Mouse (Mus musculus) embryonic stem cell, embryonic (primary cell): ENCODE measurements around the gene Shank2.

Source experiments
- CTCF ChIA-PET, 4 experiments: fragments of 300-600 bp in 2 of 4; fragments of 350-600 bp in 2 of 4; sonication (Branson Sonifier 250); formaldehyde crosslinking; loops; one replicate each; lab custom pipeline; 2022; ENCODE audit warnings: inconsistent platforms in 2 of 4; lab: Charles Lee
- POLR2A ChIA-PET, 4 experiments: fragments of 300-600 bp in 2 of 4; fragments of 350-600 bp in 2 of 4; sonication (Branson Sonifier 250); formaldehyde crosslinking; loops; one replicate each; lab custom pipeline; 2022; ENCODE audit warnings: antibody characterized with exemption in 4 of 4, inconsistent platforms in 1 of 4; lab: Charles Lee

The Shank2 gene

DNA sequence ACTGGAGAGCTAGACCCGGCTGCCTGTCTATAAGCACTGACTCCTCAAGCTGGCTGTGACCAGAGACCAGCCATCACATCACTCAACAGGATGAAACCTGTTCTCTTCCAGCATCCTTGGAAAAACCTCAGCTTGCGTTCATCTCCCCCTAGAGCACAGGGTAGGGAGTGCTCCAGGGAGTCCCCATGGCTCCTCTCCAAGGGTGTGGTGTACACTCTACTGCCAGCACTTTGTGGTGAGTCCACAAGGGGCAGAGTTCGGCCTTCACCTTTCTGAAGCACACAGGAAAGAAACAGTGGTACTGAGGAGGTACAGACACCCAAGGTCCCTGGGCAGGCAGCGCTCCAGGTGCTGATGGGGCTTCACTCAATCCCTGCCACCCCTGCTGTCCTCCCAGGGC is 414.1 kb downstream of the Shank2 start:
- ChIA-PET CTCF (interaction anchor here in 2 of 4 experiments (0.6 to 2.0 kb wide), 8 partner anchors 10 to 588 kb away, joined by 3 to 5 read pairs (median 4); no protein-coding TSS in a partner anchor), POLR2A (no interaction called here)

DNA sequence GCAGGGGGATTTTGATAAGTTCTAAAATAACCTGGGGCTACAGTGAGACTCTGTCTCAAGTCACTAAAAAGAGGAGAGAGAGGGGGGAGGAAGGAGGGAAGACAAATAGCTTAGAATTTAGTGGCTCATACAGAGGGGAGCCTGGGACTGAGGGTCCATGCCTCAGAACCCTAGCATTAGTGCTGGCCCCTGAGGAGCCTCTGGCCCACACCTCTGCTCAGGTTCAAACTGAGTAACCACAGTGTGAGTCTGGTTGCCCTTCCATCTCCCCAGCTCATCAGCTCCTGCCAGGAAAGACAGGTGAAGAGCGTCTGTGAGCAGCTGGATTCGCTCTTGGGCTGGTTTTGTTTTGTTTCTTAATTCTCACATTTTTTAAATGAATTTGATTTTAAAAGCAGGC is 415.5 kb downstream of the Shank2 start:
- CTCF ChIA-PET: interaction anchor here in 3 of 4 experiments (0.8 to 2.0 kb wide), 5 partner anchors 8 to 345 kb away, joined by 3 to 5 read pairs (median 3); no protein-coding TSS in a partner anchor
- POLR2A ChIA-PET: interaction anchor here in 1 of 4 experiments (1.0 kb wide), 1 partner anchor 203 kb away, joined by 3 read pairs; no protein-coding TSS in a partner anchor

DNA sequence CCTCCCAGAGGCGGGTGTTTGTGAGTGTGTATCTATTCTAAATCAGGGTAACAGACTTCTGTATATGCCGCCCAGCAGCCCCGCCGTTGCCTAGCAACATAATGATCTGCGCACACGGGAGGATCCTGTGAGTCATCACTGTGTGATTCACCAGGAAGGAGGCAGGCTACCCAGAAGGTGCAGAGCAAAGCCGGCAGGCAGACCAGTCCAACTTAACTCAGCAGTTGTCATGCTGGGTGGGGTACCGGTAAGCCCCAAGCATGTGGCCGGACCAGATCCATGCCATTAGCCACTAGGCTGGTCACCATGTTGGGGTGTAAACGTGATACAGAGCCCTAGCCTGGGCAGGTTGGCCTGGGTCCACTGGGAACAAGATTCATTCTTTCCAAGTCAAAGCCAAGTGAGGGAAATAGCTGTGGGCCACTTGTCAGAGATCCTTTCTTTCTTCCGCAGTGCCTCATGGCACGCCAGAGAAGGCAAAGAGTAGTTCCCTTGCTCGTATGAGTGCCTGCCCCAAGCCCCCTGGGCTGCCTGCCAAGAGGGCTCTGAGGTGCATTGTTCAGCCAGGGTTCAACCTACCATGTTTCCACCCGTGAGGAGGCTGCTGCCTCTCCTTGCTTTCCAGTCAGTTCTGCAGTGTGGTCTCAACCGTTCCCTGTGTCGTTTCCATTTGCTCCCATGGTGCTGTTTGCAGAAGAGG is 416.1 kb downstream of the Shank2 start:
- ChIA-PET POLR2A (interaction anchor here in 1 of 4 experiments (0.6 to 1.0 kb wide), 2 partner anchors 10 to 204 kb away, joined by 3 to 4 read pairs; no protein-coding TSS in a partner anchor), CTCF (interaction anchor here in 3 of 4 experiments (0.8 to 1.0 kb wide), 4 partner anchors 10 to 345 kb away, joined by 3 to 4 read pairs (median 3); no protein-coding TSS in a partner anchor)

DNA sequence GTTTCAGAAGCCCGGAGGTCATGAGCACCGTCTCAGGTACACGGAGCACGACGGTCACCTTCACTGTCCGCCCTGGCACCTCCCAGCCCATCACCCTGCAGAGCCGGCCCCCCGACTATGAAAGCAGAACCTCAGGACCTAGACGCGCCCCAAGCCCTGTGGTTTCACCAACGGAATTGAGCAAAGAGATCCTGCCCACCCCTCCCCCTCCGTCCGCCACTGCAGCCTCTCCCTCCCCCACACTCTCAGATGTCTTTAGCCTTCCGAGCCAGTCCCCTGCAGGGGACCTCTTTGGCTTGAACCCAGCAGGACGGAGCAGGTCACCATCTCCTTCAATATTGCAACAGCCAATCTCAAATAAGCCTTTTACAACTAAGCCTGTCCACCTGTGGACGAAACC is 418.8 kb downstream of the Shank2 start:
- POLR2A ChIA-PET: no interaction called here
- CTCF ChIA-PET: no interaction called here

DNA sequence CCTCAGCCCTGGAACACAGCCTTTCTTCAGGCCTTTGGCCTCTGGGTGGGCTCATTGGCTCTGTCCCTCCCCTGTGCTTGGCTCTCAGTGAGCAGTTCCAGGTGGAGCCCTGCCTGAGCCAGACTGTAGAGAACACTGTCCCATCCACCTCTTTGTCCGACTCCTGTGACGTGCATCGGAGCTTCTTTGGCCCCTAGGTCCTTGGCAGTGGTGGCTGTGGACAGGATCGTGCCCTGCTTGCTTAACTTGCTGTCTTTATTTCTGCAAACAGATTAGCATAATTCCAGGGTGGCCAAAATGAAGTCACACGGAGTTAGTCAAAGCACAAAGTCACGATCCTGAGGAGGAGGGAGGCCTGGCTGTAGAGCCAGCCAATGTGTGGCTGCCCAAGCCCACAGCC is 419.8 kb downstream of the Shank2 start:
- POLR2A ChIA-PET: no interaction called here
- CTCF ChIA-PET: interaction anchor here in 1 of 4 experiments (0.6 kb wide), 1 partner anchor 38 kb away, joined by 3 read pairs; no protein-coding TSS in a partner anchor

DNA sequence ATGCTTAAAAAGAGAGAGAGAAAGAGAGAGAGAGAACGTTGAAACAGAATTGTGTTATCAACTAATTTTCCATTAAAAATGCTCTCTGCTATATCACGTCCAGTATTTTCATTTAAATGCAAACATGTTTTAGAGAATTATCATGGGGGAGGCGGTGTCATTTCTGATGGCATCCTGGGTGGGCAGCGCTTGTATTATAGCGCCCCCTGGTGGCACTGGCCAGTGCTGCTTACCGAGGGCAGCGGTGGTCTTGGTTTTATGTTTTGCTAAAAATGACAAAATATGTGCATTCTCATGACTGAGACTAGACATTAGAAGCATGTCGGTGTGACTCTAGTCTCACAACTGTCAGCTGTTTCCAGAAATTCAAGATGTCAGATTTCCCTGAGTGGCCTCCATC is 424.2 kb downstream of the Shank2 start:
- POLR2A ChIA-PET: no interaction called here
- CTCF ChIA-PET: interaction anchor here in 2 of 4 experiments (1.1 to 2.6 kb wide), 6 partner anchors 10 to 354 kb away, joined by 3 to 9 read pairs (median 6); no protein-coding TSS in a partner anchor

DNA sequence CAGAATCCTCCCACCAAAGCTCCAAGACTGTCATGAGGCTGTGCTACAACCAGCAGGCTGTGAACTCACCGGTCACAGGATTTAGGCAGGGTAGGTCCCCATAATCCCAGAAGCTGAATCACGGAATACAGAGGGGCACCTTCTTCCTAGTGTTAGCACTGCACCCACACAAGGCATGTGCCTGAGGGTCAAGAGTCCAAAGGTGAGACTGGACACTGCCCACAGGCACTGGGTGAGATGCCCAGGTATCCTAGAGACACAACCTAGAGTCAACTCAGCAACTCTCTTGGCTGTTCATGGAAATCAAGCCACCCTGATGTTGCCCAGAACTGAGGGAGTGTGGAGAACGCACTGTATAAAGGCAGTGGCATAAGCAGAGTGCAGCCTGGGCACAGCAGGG is 424.9 kb downstream of the Shank2 start:
- ChIA-PET CTCF (interaction anchor here (0.5 to 2.6 kb wide), 12 partner anchors 14 to 389 kb away, joined by 3 to 7 read pairs (median 4); no protein-coding TSS in a partner anchor), POLR2A (no interaction called here)

DNA sequence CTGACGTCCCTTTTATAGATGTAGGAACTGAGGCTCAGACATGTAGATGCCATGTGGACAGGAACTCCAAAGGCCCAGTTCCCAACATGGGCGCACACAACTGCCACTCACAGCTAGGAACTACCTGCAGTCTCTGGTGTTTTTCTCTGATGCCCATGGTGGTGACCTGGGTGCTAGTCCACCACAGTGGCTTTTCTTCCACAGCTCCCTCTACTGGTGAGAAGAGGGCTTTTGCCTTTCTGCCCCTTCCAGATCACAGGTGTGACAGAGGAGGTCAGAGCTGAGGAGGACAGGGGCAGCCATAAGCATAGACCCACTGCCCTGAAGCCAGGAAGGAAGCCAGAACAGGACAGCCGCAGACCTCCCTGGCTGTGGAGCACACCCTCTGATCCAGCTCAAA is 425.7 kb downstream of the Shank2 start:
- ChIA-PET CTCF (interaction anchor here in 3 of 4 experiments (0.5 to 2.6 kb wide), 30 partner anchors 9 to 642 kb away, joined by 3 to 10 read pairs (median 4); no protein-coding TSS in a partner anchor), POLR2A (interaction anchor here in 3 of 4 experiments (0.6 to 1.2 kb wide), 5 partner anchors 9 to 599 kb away, joined by 3 to 5 read pairs (median 4); partner anchors contain the start of gene Cttn (in 1 of the 3))

DNA sequence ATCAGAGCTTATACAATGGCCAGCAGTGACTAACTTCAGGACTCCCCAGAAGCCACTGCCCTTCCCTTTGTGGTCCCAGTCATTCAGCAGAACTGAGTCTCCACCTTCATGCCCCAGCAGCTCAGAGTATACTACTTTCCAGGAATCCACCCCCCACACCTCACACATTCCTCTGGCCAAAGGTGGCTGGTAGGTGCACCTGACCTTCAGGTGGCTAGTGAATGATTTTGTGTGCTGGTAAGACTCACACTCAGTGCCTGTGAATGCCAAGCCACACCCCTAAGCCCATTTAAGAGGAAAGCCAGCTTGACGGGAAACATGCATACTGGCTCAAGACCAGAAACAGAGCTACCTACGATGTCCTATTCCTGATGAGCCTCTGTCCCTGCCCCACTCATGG is 431.2 kb downstream of the Shank2 start:
- ChIA-PET POLR2A (interaction anchor here in 1 of 4 experiments (0.6 to 1.2 kb wide), 3 partner anchors 9 to 41 kb away, joined by 3 to 6 read pairs (median 3); no protein-coding TSS in a partner anchor), CTCF (interaction anchor here in 2 of 4 experiments (0.6 to 1.7 kb wide), 3 partner anchors 26 to 358 kb away, joined by 3 to 4 read pairs (median 3); no protein-coding TSS in a partner anchor)

DNA sequence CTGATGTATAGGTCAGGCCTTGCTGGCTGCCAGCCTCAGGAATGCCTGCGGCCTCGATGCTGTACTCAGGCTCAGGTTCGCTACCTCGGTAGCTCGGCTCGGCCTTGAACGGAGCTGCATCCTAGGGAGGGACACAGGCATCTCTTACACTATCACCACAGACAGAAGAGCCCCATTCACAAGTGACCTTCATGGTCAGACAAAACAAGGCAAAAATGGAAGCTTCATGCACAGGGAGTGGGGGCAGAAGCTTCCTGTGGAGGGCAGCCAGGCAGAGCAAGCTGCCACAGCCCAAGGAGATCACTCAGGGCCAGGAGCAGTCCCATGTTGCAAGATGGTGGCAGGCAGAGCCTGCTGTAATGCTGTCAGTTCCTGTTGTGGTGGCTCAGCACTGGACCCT is 437.1 kb downstream of the Shank2 start:
- CTCF ChIA-PET: interaction anchor here in 1 of 4 experiments (1.4 kb wide), 1 partner anchor 11 kb away, joined by 3 read pairs; no protein-coding TSS in a partner anchor

DNA sequence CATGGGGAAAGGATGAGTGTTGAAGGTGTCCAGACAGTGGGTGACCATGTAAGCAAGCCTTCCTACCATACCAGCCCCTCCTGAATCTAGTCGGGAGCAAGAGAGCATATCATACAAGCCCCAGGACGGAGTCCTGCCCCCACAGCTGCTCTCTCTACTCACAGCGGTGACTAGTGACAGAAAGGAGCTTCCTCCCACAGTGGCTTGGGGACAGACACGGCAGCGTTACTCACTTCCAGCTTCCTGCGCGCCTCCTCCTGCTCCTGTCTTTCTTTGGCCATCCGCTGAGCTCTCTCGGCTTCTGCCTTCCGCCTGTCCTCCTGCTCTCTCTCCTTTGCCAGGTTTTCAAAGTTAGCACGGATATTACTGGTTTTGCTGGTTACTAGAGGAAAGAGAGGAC is 439.7 kb downstream of the Shank2 start:
- POLR2A ChIA-PET: interaction anchor here in 2 of 4 experiments (1.2 to 2.3 kb wide), 4 partner anchors 9 to 29 kb away, joined by 3 to 6 read pairs (median 4); partner anchors contain the start of gene Cttn (in 1 of the 2)
- CTCF ChIA-PET: interaction anchor here in 1 of 4 experiments (1.1 kb wide), 2 partner anchors 369 to 386 kb away, joined by 3 read pairs; no protein-coding TSS in a partner anchor

More for the DNA sequence above, 437.1 kb downstream of the Shank2 start:
- POLR2A ChIA-PET: no interaction called here

DNA sequence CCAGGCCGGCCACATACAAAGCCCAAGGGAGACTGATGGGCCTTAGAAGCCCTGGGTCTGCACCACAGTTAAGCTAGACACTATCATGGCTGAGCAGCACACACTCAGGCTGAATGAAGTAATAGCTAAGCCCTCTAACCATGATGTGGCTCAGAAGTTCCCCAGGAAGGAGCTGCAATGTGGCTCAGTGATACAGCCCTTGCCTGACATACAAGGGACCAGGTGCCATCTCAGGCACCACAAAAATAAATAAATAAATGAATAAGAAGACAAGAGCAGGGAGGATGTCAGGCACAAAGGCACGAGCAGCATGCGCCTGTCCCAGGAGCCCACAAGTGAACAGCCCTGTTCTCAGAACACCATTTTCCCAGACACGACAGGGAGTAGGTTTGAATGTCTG is 440.2 kb downstream of the Shank2 start:
- ChIA-PET POLR2A (interaction anchor here in 2 of 4 experiments (0.6 to 2.3 kb wide), 6 partner anchors 9 to 1379 kb away, joined by 3 to 6 read pairs (median 4); partner anchors contain the start of gene Cttn (in 1 of the 2)), CTCF (interaction anchor here in 2 of 4 experiments (0.7 to 1.1 kb wide), 3 partner anchors 14 to 386 kb away, joined by 3 read pairs; no protein-coding TSS in a partner anchor)

DNA sequence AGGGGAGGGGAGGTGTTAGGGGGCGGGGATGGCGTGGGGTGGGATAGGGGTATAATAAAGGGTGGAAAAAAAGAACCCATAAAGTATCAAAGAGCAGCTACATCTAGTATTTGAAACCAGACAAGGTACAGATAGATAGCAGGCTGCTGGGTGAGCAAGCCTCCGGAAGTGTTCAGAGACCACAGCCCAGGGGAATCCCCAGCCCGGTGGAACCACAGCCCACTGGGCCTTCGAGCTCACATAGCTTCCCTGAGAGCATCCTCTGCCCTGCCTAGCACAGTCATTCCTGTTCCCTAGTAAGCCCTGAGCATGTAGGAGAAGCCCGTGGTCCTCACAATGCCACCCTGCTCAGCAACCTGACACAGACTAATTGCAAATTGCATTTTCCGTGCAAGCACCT is 443.1 kb downstream of the Shank2 start:
- POLR2A ChIA-PET: interaction anchor here in 1 of 4 experiments (0.6 kb wide), 1 partner anchor 20 kb away, joined by 3 read pairs; no protein-coding TSS in a partner anchor
- CTCF ChIA-PET: no interaction called here

DNA sequence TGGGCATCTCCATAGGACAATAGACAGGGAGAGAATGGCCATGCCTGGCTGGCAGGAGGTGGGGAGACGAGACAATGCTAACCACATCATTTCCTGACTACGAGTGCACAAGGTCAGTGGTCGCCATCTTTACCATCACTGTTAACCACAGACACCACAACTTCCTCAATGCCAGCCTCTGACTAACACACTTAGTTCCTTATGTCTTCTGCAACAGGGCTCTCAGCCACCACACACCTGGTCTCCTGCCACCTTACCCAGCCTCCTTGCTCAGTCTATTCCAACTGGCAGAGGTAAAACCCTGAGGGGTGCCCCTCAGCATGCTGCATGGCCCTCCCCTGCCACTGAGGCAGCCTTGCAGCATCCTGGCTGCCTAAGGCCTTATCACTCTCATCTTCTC is 445.4 kb downstream of the Shank2 start:
- ChIA-PET POLR2A (interaction anchor here in 2 of 4 experiments (0.9 to 1.1 kb wide), 2 partner anchors 11 to 26 kb away, joined by 3 read pairs; no protein-coding TSS in a partner anchor), CTCF (no interaction called here)

DNA sequence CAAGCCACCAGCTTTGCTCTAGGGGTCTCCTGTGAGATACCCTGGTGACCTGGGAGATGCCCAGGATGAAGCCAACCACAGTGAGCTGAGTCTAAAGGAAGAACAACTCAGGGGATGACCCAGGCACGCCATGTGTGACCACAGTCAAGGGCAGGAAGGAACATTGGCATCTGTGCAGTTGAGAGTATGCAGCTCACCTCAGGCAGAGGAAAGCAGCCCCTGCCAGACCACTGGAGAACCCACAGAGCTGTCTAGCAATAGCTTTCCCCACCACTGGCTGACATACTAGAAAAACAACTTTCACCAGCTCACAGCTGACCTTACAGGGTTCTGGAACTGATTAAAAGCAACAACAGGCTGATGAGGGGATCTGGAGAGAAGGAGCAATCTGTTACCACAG is 446.5 kb downstream of the Shank2 start:
- ChIA-PET CTCF (no interaction called here), POLR2A (interaction anchor here in 2 of 4 experiments (0.9 to 1.4 kb wide), 3 partner anchors 9 to 23 kb away, joined by 3 to 4 read pairs (median 3); partner anchors contain the start of gene Cttn (in 1 of the 2))

DNA sequence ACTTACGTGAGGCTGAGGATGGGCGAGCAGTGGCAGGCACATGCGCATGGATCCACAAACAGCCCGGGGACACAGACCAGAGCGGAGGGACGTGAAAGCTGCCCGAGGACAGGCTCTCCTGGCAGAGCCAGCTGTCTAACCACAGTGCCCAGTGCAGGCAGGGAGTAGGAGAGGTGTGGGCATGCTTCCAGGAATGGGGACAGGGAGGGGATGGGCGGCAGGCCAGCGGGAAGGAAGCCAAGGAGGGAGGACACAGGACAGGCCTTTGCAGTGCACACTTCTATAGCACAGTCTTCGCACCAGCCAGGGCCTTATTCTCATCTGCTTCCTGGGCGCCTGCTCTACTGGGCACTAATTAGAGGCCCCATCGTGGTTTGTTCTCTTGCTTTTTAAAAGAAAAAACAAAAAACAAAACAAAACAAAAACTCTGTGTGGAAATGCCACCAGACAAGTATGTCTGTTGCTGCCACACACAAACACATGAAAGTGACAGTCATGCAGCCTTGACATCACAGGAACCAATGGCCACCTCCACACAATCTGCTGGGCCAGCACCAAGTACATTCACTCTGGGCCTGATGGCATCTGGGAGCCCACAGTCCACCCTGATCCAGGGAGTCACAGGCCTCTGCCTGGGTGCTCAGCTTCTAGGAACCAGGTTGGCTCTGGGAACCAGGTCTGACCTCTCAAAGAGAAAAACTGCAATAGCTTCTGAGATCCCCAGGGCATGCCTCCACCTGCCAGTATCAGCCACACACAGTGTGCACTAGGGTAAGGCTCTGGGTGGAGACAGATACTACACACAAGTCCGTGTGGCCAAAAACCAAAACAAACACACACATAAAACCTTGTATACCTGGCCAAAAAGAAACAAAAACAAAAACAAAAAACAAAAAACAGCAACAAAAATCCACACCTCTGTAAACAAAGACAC is 448.2 kb downstream of the Shank2 start:
- ChIA-PET POLR2A (interaction anchor here in 1 of 4 experiments (0.6 to 1.3 kb wide), 2 partner anchors 8 to 68 kb away, joined by 3 to 4 read pairs; no protein-coding TSS in a partner anchor), CTCF (interaction anchor here in 1 of 4 experiments (0.6 kb wide), 1 partner anchor 43 kb away, joined by 3 read pairs; no protein-coding TSS in a partner anchor)

DNA sequence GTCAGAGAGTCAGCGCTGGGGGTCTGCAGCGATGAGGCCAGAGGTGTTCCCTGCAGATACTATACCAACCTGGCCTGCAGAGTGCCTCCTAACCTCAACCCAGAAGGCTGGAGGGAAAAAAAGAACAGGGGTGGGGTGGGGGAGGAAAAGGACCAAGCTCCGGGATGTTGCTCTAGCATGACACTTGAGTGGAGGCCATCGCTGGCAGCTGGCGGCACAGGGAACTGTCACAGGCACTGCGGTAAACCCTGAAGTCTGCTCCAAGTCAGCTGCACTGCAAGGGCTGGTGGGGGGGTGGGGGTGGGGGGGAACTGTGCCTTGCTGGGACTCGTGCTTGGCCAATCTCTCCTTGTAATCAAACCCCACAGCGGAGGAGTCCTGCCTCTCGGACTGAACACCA is 448.9 kb downstream of the Shank2 start:
- POLR2A ChIA-PET: interaction anchor here in 2 of 4 experiments (0.6 to 1.3 kb wide), 3 partner anchors 9 to 67 kb away, joined by 3 to 4 read pairs (median 3); no protein-coding TSS in a partner anchor
- CTCF ChIA-PET: interaction anchor here in 1 of 4 experiments (0.9 kb wide), 1 partner anchor 550 kb away, joined by 5 read pairs; no protein-coding TSS in a partner anchor
